Mouse (Mus musculus): ENCODE data around the gene B4galnt3. TPM values are rescaled to one million over a fixed set of nuclear protein-coding genes. Genes with fewer than 3 reads are reported as not detected.
A peak's percentile ranks its signal among the peaks of the same experiment; 100 is the strongest.

The B4galnt3 gene
- polyA plus RNA-seq, 1 experiment from 2014 or later: 0.59 TPM

- Histone ChIP-seq H3K4me2 (peak overlapping the region; percentile 23), H3K4me1 (replicated peaks) (peaks cover 36% of the 10 kb centered on the region), H3K9ac (peak overlapping the region; percentile 3; the same call in 1 of the 2 replicates), H3K4me3 (no peak overlapping the region), H3K27ac (ENCODE audit: poor library complexity, severe bottlenecking) (peak overlapping the region; percentile 84), H3K36me3 (no peaks in the 10 kb centered on the region), H3K9me3 (replicated peaks) (no peaks in the 10 kb centered on the region), H3K27me3 (replicated peaks) (no peaks in the 10 kb centered on the region; the same call in 1 of the 2 replicates)
- ATAC-seq (ENCODE audit: insufficient number of reproducible peaks, low FRiP score): peak; percentile 82
- 29% methylated on average over 4 of the region's 4 CpGs for WGBS
These were observed 19.5 kb downstream of the B4galnt3 start for GRCm38 (mm10) chr6:120274887-120275286.

- Histone ChIP-seq H3K4me2 (no peak overlapping the region), H3K27me3 (replicated peaks) (no peaks in the 10 kb centered on the region; the same call in 1 of the 2 replicates), H3K9ac (no peak overlapping the region), H3K27ac (ENCODE audit: poor library complexity, severe bottlenecking) (peak overlapping the region; percentile 84), H3K4me3 (no peak overlapping the region), H3K4me1 (replicated peaks) (peaks cover 31% of the 10 kb centered on the region), H3K9me3 (replicated peaks) (no peaks in the 10 kb centered on the region), H3K36me3 (no peaks in the 10 kb centered on the region)
- ATAC-seq (ENCODE audit: insufficient number of reproducible peaks, low FRiP score): no peak
- 66% methylated on average over 8 of the region's 8 CpGs for WGBS
These were observed 20.2 kb downstream of the B4galnt3 start for GRCm38 (mm10) chr6:120274181-120274580.

- H3K27me3 ChIP-seq (replicated peaks): no peaks in the 10 kb centered on the region
- peaks cover 29% of the 10 kb centered on the region for H3K4me1 ChIP-seq (replicated peaks)
- whole genome bisulfite sequencing: 29% methylated on average over 6 of the region's 6 CpGs
- ATAC-seq (ENCODE audit: insufficient number of reproducible peaks, low FRiP score): 0 out of 2 replicates have a peak, but pooled peaks have one; percentile 15
- no peaks in the 10 kb centered on the region for H3K36me3 ChIP-seq
- no peak overlapping the region for H3K27ac ChIP-seq (ENCODE audit: poor library complexity, severe bottlenecking)
- H3K9me3 ChIP-seq (replicated peaks): no peaks in the 10 kb centered on the region
- H3K4me2 ChIP-seq: no peak overlapping the region
- no peak overlapping the region for H3K4me3 ChIP-seq
- no peak overlapping the region for H3K9ac ChIP-seq
These were observed 30.2 kb downstream of the B4galnt3 start for GRCm38 (mm10) chr6:120264151-120264550.

GRCm38 (mm10) chr6:120263608-120264007, 30.8 kb downstream of the B4galnt3 start:
- H3K27me3 ChIP-seq (replicated peaks): no peaks in the 10 kb centered on the region
- H3K9ac ChIP-seq: no peak overlapping the region
- H3K4me3 ChIP-seq: no peak overlapping the region
- H3K4me1 ChIP-seq (replicated peaks): peaks cover 29% of the 10 kb centered on the region
- no peaks in the 10 kb centered on the region for H3K36me3 ChIP-seq
- 70% methylated on average over 7 of the region's 7 CpGs for WGBS
- H3K27ac ChIP-seq (ENCODE audit: poor library complexity, severe bottlenecking): no peak overlapping the region
- H3K4me2 ChIP-seq: no peak overlapping the region
- no peaks in the 10 kb centered on the region for H3K9me3 ChIP-seq (replicated peaks)
- ATAC-seq (ENCODE audit: insufficient number of reproducible peaks, low FRiP score): no peak

- WGBS: 61% methylated on average over 12 of the region's 12 CpGs
- Histone ChIP-seq H3K9ac (no peak overlapping the region), H3K27ac (ENCODE audit: poor library complexity, severe bottlenecking) (no peak overlapping the region), H3K4me3 (no peak overlapping the region), H3K27me3 (replicated peaks) (no peaks in the 10 kb centered on the region), H3K4me1 (replicated peaks) (peaks cover 29% of the 10 kb centered on the region), H3K9me3 (replicated peaks) (no peaks in the 10 kb centered on the region), H3K4me2 (no peak overlapping the region), H3K36me3 (no peaks in the 10 kb centered on the region)
- ATAC-seq (ENCODE audit: insufficient number of reproducible peaks, low FRiP score): no peak
These were observed 31.4 kb downstream of the B4galnt3 start for GRCm38 (mm10) chr6:120262886-120263531.

- 45% methylated on average over 9 of the region's 9 CpGs for WGBS
- Histone ChIP-seq H3K9me3 (replicated peaks) (no peaks in the 10 kb centered on the region), H3K27me3 (replicated peaks) (no peaks in the 10 kb centered on the region), H3K4me1 (replicated peaks) (peaks cover 26% of the 10 kb centered on the region), H3K27ac (ENCODE audit: poor library complexity, severe bottlenecking) (no peak overlapping the region), H3K36me3 (no peaks in the 10 kb centered on the region), H3K9ac (no peak overlapping the region), H3K4me3 (no peak overlapping the region), H3K4me2 (no peak overlapping the region)
- ATAC-seq (ENCODE audit: insufficient number of reproducible peaks, low FRiP score): no peak
These were observed 34.9 kb downstream of the B4galnt3 start for GRCm38 (mm10) chr6:120259481-120259880.

- no peaks in the 10 kb centered on the region for H3K9me3 ChIP-seq (replicated peaks)
- H3K27ac ChIP-seq (ENCODE audit: poor library complexity, severe bottlenecking): no peak overlapping the region
- no peak overlapping the region for H3K4me3 ChIP-seq
- no peak overlapping the region for H3K4me2 ChIP-seq
- no peak overlapping the region for H3K9ac ChIP-seq
- no peaks in the 10 kb centered on the region for H3K27me3 ChIP-seq (replicated peaks)
- ATAC-seq (ENCODE audit: insufficient number of reproducible peaks, low FRiP score): no peak
- H3K36me3 ChIP-seq: no peaks in the 10 kb centered on the region
- WGBS: 65% methylated on average over 5 of the region's 5 CpGs
- H3K4me1 ChIP-seq (replicated peaks): no peaks in the 10 kb centered on the region
These were observed 37.9 kb downstream of the B4galnt3 start for GRCm38 (mm10) chr6:120256431-120256935.

GRCm38 (mm10) chr6:120255701-120256100, 38.7 kb downstream of the B4galnt3 start:
- H3K4me3 ChIP-seq: no peak overlapping the region
- H3K36me3 ChIP-seq: no peaks in the 10 kb centered on the region
- no peak overlapping the region for H3K9ac ChIP-seq
- ATAC-seq (ENCODE audit: insufficient number of reproducible peaks, low FRiP score): no peak
- 89% methylated on average over 12 of the region's 12 CpGs for WGBS
- no peaks in the 10 kb centered on the region for H3K27me3 ChIP-seq (replicated peaks)
- no peaks in the 10 kb centered on the region for H3K9me3 ChIP-seq (replicated peaks)
- H3K27ac ChIP-seq (ENCODE audit: poor library complexity, severe bottlenecking): no peak overlapping the region
- no peaks in the 10 kb centered on the region for H3K4me1 ChIP-seq (replicated peaks)
- H3K4me2 ChIP-seq: no peak overlapping the region

GRCm38 (mm10) chr6:120255144-120255543, 39.2 kb downstream of the B4galnt3 start:
- Histone ChIP-seq H3K27ac (ENCODE audit: poor library complexity, severe bottlenecking) (no peak overlapping the region), H3K36me3 (no peaks in the 10 kb centered on the region), H3K9ac (no peak overlapping the region), H3K9me3 (replicated peaks) (no peaks in the 10 kb centered on the region), H3K4me1 (replicated peaks) (no peaks in the 10 kb centered on the region), H3K4me3 (no peak overlapping the region), H3K27me3 (replicated peaks) (no peaks in the 10 kb centered on the region), H3K4me2 (no peak overlapping the region)
- 61% methylated on average over 4 of the region's 4 CpGs for WGBS
- ATAC-seq (ENCODE audit: insufficient number of reproducible peaks, low FRiP score): no peak

- WGBS: 66% methylated on average over 4 of the region's 4 CpGs
- H3K4me3 ChIP-seq: no peak overlapping the region
- H3K4me1 ChIP-seq (replicated peaks): no peaks in the 10 kb centered on the region
- no peaks in the 10 kb centered on the region for H3K27me3 ChIP-seq (replicated peaks)
- H3K27ac ChIP-seq (ENCODE audit: poor library complexity, severe bottlenecking): no peak overlapping the region
- H3K36me3 ChIP-seq: no peaks in the 10 kb centered on the region
- no peak overlapping the region for H3K9ac ChIP-seq
- ATAC-seq (ENCODE audit: insufficient number of reproducible peaks, low FRiP score): no peak
- H3K4me2 ChIP-seq: no peak overlapping the region
- H3K9me3 ChIP-seq (replicated peaks): no peaks in the 10 kb centered on the region
These were observed 39.7 kb downstream of the B4galnt3 start for GRCm38 (mm10) chr6:120254640-120255039.

- Histone ChIP-seq H3K4me2 (no peak overlapping the region), H3K4me1 (replicated peaks) (no peaks in the 10 kb centered on the region), H3K9me3 (replicated peaks) (no peaks in the 10 kb centered on the region), H3K27me3 (replicated peaks) (no peaks in the 10 kb centered on the region), H3K27ac (ENCODE audit: poor library complexity, severe bottlenecking) (no peak overlapping the region), H3K4me3 (no peak overlapping the region), H3K36me3 (no peaks in the 10 kb centered on the region), H3K9ac (no peak overlapping the region)
- no peak for ATAC-seq (ENCODE audit: insufficient number of reproducible peaks, low FRiP score)
- 78% methylated on average over 2 of the region's 2 CpGs for WGBS
These were observed 41.6 kb downstream of the B4galnt3 start for GRCm38 (mm10) chr6:120252741-120253140.

- Histone ChIP-seq H3K27me3 (replicated peaks) (no peaks in the 10 kb centered on the region), H3K4me1 (replicated peaks) (no peaks in the 10 kb centered on the region), H3K27ac (ENCODE audit: poor library complexity, severe bottlenecking) (no peak overlapping the region), H3K4me3 (no peak overlapping the region), H3K9ac (no peak overlapping the region), H3K36me3 (no peaks in the 10 kb centered on the region), H3K4me2 (no peak overlapping the region), H3K9me3 (replicated peaks) (no peaks in the 10 kb centered on the region)
- ATAC-seq (ENCODE audit: insufficient number of reproducible peaks, low FRiP score): no peak
- 70% methylated on average over 7 of the region's 7 CpGs for WGBS
These were observed 43.3 kb downstream of the B4galnt3 start for GRCm38 (mm10) chr6:120251010-120251409.

All from heart, embryonic 12.5 days (tissue).